Mouse (Mus musculus) hindbrain, postnatal 0 days (tissue): Measurements from ENCODE around the gene Qdpr. TPM values are rescaled to one million over a fixed set of nuclear protein-coding genes. Genes with fewer than 3 reads are reported as not detected.
A peak's percentile ranks its signal among the peaks of the same experiment; 100 is the strongest.

Source experiments
- ATAC-seq: fragments of 200-750 bp; cut with Nextera tagmentation; 2 replicates; pipeline ENCODE4 v1.8.0; 2017; ENCODE audit warnings: mild to moderate bottlenecking, moderate TSS enrichment, moderate library complexity
- DNase-seq: peaks from one replicate; pipeline ENCODE4 v3.0.0-alpha.2; 2015; ENCODE audit warnings: low spot score
- H3K27ac ChIP-seq: fragments of 300-500 bp; sonication (generic); 2 replicates; pipeline ENCODE4 v1.5.1; 2014; ENCODE audit warnings: mild to moderate bottlenecking
- H3K27me3 ChIP-seq: fragments of 300-500 bp; sonication (generic); 2 replicates; pipeline ENCODE4 v1.6.1; 2014; ENCODE audit warnings: low read length, mixed read lengths; ENCODE audit not compliant: insufficient read depth
- H3K36me3 ChIP-seq: fragments of 300-500 bp; sonication (generic); 2 replicates; pipeline ENCODE4 v1.6.1; 2014; ENCODE audit warnings: low read length, mixed read lengths; ENCODE audit not compliant: insufficient read depth
- H3K4me1 ChIP-seq: fragments of 300-500 bp; sonication (generic); 2 replicates; pipeline ENCODE4 v1.6.1; 2014; ENCODE audit warnings: antibody characterized with exemption, low read length, mixed read lengths; ENCODE audit not compliant: insufficient read depth
- H3K4me2 ChIP-seq: fragments of 300-500 bp; sonication (generic); 2 replicates; pipeline ENCODE4 v1.6.1; 2014; ENCODE audit warnings: low read depth, mild to moderate bottlenecking, low read length, moderate library complexity, mixed read lengths
- H3K4me3 ChIP-seq: fragments of 300-500 bp; sonication (generic); 2 replicates; pipeline ENCODE4 v1.5.1; 2014; ENCODE audit warnings: low read length
- H3K9ac ChIP-seq: fragments of 300-500 bp; sonication (generic); replicated peaks from 2 replicates; pipeline ENCODE4 v1.6.1; 2014; ENCODE audit warnings: mild to moderate bottlenecking, low read length, moderate library complexity, mixed read lengths
- H3K9me3 ChIP-seq: fragments of 300-500 bp; sonication (generic); 2 replicates; pipeline ENCODE4 v1.6.1; 2016; ENCODE audit warnings: low read length, mixed read lengths
- CTCF ChIP-seq: IDR thresholded peaks from 2 replicates; pipeline ENCODE4 v1.5.1; 2016; ENCODE audit warnings: antibody characterized with exemption, control low read depth, low read depth
- WGBS: fragments of 180-500 bp; shearing (Covaris S2); extraction: QIAGEN DNeasy Blood & Tissue Kit; methylation state at CpG from one replicate; pipeline ENCODE4 v1.1.7; 2014; 5-methylcytosine and 5-hydroxymethylcytosine counted together
- polyA plus RNA-seq: library from polyadenylated mRNA; unstranded; fragments of >200 nt; fragmentation: Nextera tagmentation; extraction: Ambion mirVana; gene quantifications from 2 replicates; pipeline ENCODE4 v1.2.1, GENCODE M21; 2015
- total RNA-seq: library from RNA; depleted of rRNA; stranded (reverse); fragments of >200 nt; gene quantifications from 2 replicates; pipeline ENCODE4 v1.2.3, GENCODE M21; 2014; rRNA removed

Gene Qdpr
- total RNA-seq = 56.4 and 58.1 TPM in 2 replicates
- polyA plus RNA-seq = 160 and 165 TPM in 2 replicates

DNA sequence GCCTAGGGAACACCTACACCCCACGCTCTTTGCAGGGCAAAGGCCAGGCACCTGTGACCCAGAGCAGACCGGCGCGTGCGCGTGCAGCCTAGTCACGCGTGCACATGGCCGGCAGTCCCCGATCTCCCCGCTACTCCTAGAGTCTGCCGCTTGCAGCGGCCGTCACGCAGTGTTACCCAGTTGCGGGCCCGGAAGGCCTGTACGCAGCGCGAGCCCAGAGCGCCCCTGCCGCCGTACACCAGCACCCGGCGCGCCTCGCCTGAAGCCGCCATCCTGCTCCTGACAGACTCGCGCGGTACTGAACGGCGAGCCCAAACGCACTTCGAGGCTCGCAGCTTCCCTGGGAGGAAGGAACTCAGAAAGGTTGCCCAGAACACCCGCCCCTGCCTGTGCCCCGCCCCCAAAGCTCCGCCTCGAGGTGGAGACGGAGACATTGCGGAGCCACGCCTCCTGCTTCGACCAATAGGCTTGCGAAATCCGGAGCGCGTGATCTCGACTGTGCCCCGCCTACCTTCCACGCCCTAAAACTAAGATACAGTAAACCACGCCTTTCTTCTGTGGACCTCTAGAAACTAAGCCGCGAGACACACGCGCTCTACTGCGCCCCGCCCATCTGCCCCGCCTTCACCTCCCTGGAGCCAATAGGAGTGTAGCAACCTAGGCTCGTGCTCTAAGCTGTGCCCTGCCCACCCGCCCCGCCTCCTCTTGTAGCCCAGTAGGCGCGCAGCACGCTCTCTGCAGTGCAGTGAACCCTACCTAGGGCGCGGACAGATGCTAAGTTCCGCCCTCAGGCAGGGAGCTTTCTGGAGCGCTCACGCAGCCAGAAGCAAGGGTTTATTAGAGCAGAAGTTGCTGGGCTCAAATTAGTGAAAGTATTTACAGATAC, at the start of gene Qdpr:
Qdpr (minus strand) TSS at position 406 of the 886 bp plus-strand sequence.
- peak within 1 kb of the TSS; percentile 69; the same call in 1 of the 2 replicates for H3K27ac ChIP-seq
- WGBS = under 1% methylated on average over 59 of the region's 70 CpGs
- no peak; the same call in 1 of the 2 replicates for TF ChIP-seq CTCF
- H3K4me3 ChIP-seq = peak within 1 kb of the TSS; percentile 66
- H3K4me1 ChIP-seq = peaks cover 15% of the 10 kb centered on the region
- H3K4me2 ChIP-seq = peak within 1 kb of the TSS; percentile 88
- ATAC-seq = peak; percentile 99
- no peaks in the 10 kb centered on the region for H3K9me3 ChIP-seq
- H3K27me3 ChIP-seq = no peaks in the 10 kb centered on the region
- H3K36me3 ChIP-seq = no peaks in the 10 kb centered on the region
- DNase-seq = peak; percentile 99
- peak within 1 kb of the TSS; percentile 58 for H3K9ac ChIP-seq

DNA sequence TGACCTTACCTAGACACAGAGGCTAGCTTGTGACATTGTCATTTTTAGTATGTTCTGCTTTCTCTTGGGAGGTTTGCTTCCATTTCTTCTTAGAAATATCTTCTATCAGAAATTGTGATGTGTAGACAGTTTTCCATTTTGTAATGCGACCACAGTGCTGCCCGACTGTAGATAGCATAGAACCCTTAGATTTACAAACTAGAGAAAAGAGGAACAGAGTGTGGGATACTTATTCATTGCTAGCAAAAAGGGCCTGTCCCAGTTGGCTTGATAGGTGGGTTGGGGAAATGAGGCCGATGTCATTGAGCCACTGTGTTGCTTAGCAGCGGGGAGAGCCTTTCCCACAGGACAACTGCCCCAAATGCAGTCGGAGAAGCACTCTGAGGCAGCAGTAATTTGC, 47.5 kb upstream of the Qdpr start:
- WGBS = 87% methylated on average over 5 of the region's 5 CpGs
- no peaks in the 10 kb centered on the region for H3K9me3 ChIP-seq
- DNase-seq (no peak), ATAC-seq (no peak)
- no peak for TF ChIP-seq CTCF
- no peak overlapping the region for H3K4me3 ChIP-seq
- H3K36me3 ChIP-seq = peaks cover 24% of the 10 kb centered on the region
- no peak overlapping the region for H3K9ac ChIP-seq
- H3K27ac ChIP-seq = no peak overlapping the region
- H3K4me2 ChIP-seq = no peak overlapping the region
- 0 out of 2 replicates have a peak, but pooled peaks cover 9% of the 10 kb centered on the region for H3K4me1 ChIP-seq
- no peaks in the 10 kb centered on the region for H3K27me3 ChIP-seq

DNA sequence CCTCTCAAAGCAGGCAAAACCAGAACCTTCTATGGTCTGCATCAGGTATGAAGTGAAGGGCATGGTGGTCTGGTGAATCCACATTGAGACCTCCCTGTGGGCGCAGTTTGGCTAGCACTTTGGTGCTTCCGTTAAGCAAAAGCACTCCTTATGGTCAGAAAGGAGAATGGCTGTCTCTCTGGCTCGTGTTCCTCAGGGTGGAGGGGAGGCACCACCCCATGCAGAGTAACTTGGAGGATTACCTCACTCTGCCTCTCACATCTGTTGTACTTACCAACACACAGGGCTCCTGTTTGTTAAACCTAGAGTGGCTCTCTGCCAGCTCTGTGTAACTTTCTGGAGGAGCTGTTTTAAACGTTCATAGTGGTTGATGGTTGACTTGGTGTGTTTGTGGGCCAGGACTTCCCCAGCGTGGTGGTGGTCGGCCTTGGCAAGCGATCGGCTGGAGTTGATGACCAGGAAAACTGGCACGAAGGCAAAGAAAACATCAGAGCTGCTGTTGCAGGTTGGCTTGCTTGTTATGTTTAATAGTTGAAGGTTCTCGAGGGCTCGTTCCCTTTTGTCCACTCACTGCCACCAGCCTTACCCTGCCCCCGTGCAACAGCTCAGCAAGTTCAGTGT, 47.0 kb upstream of the Qdpr start:
- DNase-seq (no peak), ATAC-seq (no peak)
- no peak overlapping the region for H3K4me3 ChIP-seq
- H3K9ac ChIP-seq = no peak overlapping the region
- peaks cover 22% of the 10 kb centered on the region for H3K36me3 ChIP-seq
- H3K27me3 ChIP-seq = no peaks in the 10 kb centered on the region
- TF ChIP-seq CTCF = no peak
- WGBS = 71% methylated on average over 12 of the region's 12 CpGs
- no peak overlapping the region for H3K4me2 ChIP-seq
- no peaks in the 10 kb centered on the region for H3K9me3 ChIP-seq
- H3K27ac ChIP-seq = no peak overlapping the region
- 0 out of 2 replicates have a peak, but pooled peaks cover 9% of the 10 kb centered on the region for H3K4me1 ChIP-seq

DNA sequence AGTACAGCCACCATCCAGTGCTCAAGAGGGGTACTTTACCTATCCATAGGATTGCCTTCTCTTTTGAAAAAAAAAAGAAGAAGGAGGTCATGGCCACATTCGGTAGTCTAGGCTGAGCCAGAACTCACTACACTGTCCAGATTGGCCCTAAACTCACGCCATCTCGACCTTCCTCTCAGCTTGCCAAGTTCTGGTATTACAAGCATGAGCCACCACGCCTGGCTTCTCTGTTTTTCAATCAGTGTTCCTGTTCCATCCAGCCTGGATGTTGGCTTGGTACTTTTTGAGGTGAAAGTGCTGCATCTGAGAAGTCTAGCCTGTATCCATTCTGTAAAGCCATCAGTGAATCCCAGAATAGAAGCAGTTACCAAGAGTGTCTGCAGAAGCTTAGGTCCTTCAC, 46.4 kb upstream of the Qdpr start:
- 88% methylated on average over 4 of the region's 4 CpGs for WGBS
- Histone ChIP-seq H3K27ac (no peak overlapping the region), H3K4me2 (no peak overlapping the region), H3K27me3 (no peaks in the 10 kb centered on the region), H3K36me3 (peaks cover 16% of the 10 kb centered on the region), H3K9ac (no peak overlapping the region), H3K9me3 (no peaks in the 10 kb centered on the region), H3K4me3 (no peak overlapping the region), H3K4me1 (0 out of 2 replicates have a peak, but pooled peaks cover 9% of the 10 kb centered on the region)
- DNase-seq (no peak), ATAC-seq (no peak)
- TF ChIP-seq CTCF = no peak

DNA sequence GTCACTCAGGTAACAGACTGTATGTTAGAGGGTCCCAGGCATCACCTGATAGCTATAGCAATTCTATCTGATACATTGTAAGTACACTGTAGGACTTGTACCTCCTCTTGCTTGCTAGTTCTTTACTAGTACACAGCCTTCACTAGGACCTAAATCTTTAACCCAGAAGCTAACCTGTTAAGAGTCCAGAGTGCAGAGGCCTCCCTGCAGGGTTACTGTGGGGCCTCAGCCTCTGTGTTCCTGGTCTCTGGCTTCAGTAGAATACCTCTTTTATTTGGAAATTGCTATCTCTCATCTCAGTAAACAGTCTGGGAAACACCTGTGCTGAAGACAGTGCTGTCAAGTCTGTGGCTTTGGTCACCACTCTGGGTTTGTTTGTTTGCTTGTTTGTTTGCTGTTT, 46.0 kb upstream of the Qdpr start:
- no peak for DNase-seq
- Histone ChIP-seq H3K4me3 (no peak overlapping the region), H3K4me2 (no peak overlapping the region), H3K27me3 (no peaks in the 10 kb centered on the region), H3K4me1 (0 out of 2 replicates have a peak, but pooled peaks cover 9% of the 10 kb centered on the region), H3K9ac (no peak overlapping the region), H3K9me3 (no peaks in the 10 kb centered on the region), H3K27ac (no peak overlapping the region), H3K36me3 (peaks cover 15% of the 10 kb centered on the region; the same call in 1 of the 2 replicates)
- TF ChIP-seq CTCF = no peak
- no peak for ATAC-seq

DNA sequence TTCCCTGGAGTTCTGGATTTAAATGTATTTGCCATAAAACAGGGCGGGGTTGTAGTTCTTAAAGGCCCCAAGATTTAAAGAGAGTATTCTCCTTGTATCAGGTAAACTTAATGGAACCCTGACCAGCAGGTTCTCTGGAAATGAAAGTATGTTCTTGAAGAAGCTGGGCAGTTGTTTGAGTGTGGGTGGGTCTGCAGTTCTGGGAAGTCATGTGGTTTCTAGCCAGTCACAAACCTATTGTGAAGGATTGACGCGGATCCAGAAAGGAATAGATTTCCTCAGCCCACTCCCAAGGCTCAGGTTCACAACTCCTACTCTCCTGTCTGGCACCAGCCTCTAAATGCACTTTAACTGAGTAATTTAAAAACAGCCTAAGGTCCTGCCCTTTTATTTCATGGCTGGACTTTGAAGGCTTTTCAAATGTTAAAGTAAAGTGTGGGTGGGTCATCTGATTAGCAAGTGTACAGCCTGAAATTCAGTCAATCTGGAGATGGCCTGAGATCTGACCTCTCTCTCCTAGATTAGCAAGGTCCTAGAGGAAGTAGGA, 45.5 kb upstream of the Qdpr start:
- Histone ChIP-seq H3K4me2 (no peak overlapping the region), H3K9me3 (no peaks in the 10 kb centered on the region), H3K27me3 (no peaks in the 10 kb centered on the region), H3K9ac (no peak overlapping the region), H3K27ac (no peak overlapping the region), H3K4me3 (no peak overlapping the region), H3K4me1 (0 out of 2 replicates have a peak, but pooled peaks cover 9% of the 10 kb centered on the region), H3K36me3 (peaks cover 12% of the 10 kb centered on the region; the same call in 1 of the 2 replicates)
- no peak for DNase-seq
- no peak for TF ChIP-seq CTCF
- WGBS = 83% methylated on average over 3 of the region's 3 CpGs
- ATAC-seq = no peak
